In the genomic region with DNA sequence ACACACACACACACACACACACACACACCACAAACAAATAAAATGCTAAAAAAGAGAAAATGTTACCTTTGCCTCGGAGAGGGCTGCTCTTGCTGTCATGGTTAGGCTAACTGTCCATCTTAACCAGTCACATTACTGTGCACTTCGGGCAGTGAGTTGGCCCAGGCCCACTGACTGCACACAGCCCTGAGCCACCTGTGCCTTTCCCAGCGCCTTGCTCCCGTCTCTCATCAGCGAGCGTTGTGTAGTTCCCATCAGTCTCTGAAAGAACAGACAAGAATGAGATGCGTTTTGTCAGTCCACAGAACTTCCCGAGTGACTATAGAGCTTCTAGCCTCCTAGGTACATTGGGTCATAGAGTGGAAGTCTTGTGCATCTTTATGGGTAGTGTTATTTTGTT, we compare ENCODE assay signal across 24 mouse cellular contexts. TPM values are rescaled to one million over a fixed set of nuclear protein-coding genes. Genes with fewer than 3 reads are reported as not detected.
DNase-seq lines count a peak whose midpoint lies in the region; ATAC-seq and TF ChIP-seq lines count a peak whose summit lies in the region.
"Had no signal": no experiment of that assay in that cellular context is flagged by ENCODE, and none has a peak within 500 bp of the region (broad histone marks: within the 10 kb centered on the region; RNA-seq: fewer than 3 reads in every experiment).

No protein-coding gene starts in this region.

- no peak for TF ChIP-seq POLR2A in heart, adult 2 months (IDR thresholded peaks at IDR 0.05; ENCODE audit: insufficient read depth, low read depth, low read length)

- H3K9ac ChIP-seq in heart, embryonic 15.5 days = no peak overlapping the region
- H3K9ac ChIP-seq in heart, embryonic 16.5 days (ENCODE audit: low read length) = no peak overlapping the region
- H3K9ac ChIP-seq in heart, postnatal 0 days (replicated peaks; ENCODE audit: low read depth, low read length) = no peak overlapping the region
- H3K9ac ChIP-seq in heart, adult 2 months (ENCODE audit: low read depth, low read length) = no peak overlapping the region

- ATAC-seq in heart, embryonic 15.5 days (replicated peaks; ENCODE audit: insufficient number of reproducible peaks, insufficient read depth, low FRiP score, low read depth) = no peak
- no peak for ATAC-seq in heart, embryonic 16.5 days (replicated peaks; ENCODE audit: extremely low read depth, insufficient read depth, low FRiP score)
- no peak for ATAC-seq in heart, postnatal 0 days (ENCODE audit: insufficient read depth, low read depth)
- ATAC-seq: activated CD4-positive, CD25-positive, alpha-beta regulatory T cell, adult 4 months; CD4-positive, CD25-positive, alpha-beta regulatory T cell, adult 4 months; Patski had no signal

- peak overlapping the region; percentile 70 for H3K27ac ChIP-seq in heart, embryonic 15.5 days
- peak overlapping the region; percentile 72 for H3K27ac ChIP-seq in heart, embryonic 16.5 days (ENCODE audit: low read length)
- no peak overlapping the region for H3K27ac ChIP-seq in heart, embryonic 10.5 days
- H3K27ac ChIP-seq in heart, postnatal 0 days (ENCODE audit: low read depth) = peak overlapping the region; percentile 62
- H3K27ac ChIP-seq in heart, adult 2 months = no peak overlapping the region; the same call in 1 of the 2 replicates

- peak; percentile 85 for DNase-seq in heart, adult 11 months
- DNase-seq in heart, postnatal 4 days = no peak
- DNase-seq in heart, postnatal 14 days = no peak
- no peak for DNase-seq in heart, embryonic 10.5 days (ENCODE audit: low spot score)
- DNase-seq in heart, postnatal 0 days (ENCODE audit: low spot score) = no peak
- no peak for DNase-seq in heart, adult 2 months
- DNase-seq: adrenal gland, adult 2 months; adrenal gland, adult 8-10 months; adrenal gland, postnatal 10 days; adrenal gland, postnatal 14 days; adrenal gland, postnatal 25 days; adrenal gland, postnatal 36 days; B cell, adult 2 months; cerebellum, adult 11 months; cerebellum, adult 11-12 months had no signal

- no peaks in the 10 kb centered on the region for H3K79me2 ChIP-seq in heart, adult 2 months (replicated peaks; ENCODE audit: control insufficient read depth, insufficient read depth, low read length)

- TF ChIP-seq EP300 in heart, postnatal 0 days (IDR thresholded peaks at IDR 0.05; ENCODE audit: low read depth) = no peak
- no peak for TF ChIP-seq EP300 in heart, adult 2 months (IDR thresholded peaks at IDR 0.05; ENCODE audit: insufficient read depth, low read depth, low read length)

- intact Hi-C loops in heart, postnatal 14 days (cut with DNase I) = no loop called here
- intact Hi-C loops in heart, adult 2 months (cut with DNase I) = no loop called here

- H3K27me3 ChIP-seq in heart, embryonic 15.5 days = no peaks in the 10 kb centered on the region
- H3K27me3 ChIP-seq in heart, embryonic 16.5 days (ENCODE audit: control insufficient read depth, insufficient read depth, low read length) = no peaks in the 10 kb centered on the region
- no peaks in the 10 kb centered on the region for H3K27me3 ChIP-seq in heart, embryonic 10.5 days (ENCODE audit: insufficient read depth, poor library complexity, severe bottlenecking)
- H3K27me3 ChIP-seq in heart, postnatal 0 days (ENCODE audit: control insufficient read depth, insufficient read depth, low read length) = no peaks in the 10 kb centered on the region
- no peaks in the 10 kb centered on the region for H3K27me3 ChIP-seq in heart, adult 2 months (ENCODE audit: control insufficient read depth, insufficient read depth, low read length)
- H3K27me3 ChIP-seq: CH12.LX, Patski had no signal

- no peak overlapping the region for H3K4me2 ChIP-seq in heart, embryonic 15.5 days
- H3K4me2 ChIP-seq in heart, embryonic 16.5 days (ENCODE audit: low read depth, low read length) = no peak overlapping the region
- H3K4me2 ChIP-seq in heart, postnatal 0 days (ENCODE audit: low read depth, low read length) = no peak overlapping the region

- WGBS in heart, embryonic 15.5 days = 91% methylated on average over 8 of the region's 8 CpGs
- WGBS in heart, embryonic 16.5 days = 90% methylated on average over 8 of the region's 8 CpGs
- 86% methylated on average over 8 of the region's 8 CpGs for WGBS in heart, embryonic 10.5 days
- WGBS in heart, postnatal 0 days = 73% methylated on average over 8 of the region's 8 CpGs
- 80% methylated on average over 8 of the region's 8 CpGs for WGBS in heart, adult 2 months

- H3K36me3 ChIP-seq in heart, embryonic 15.5 days = peaks cover 18% of the 10 kb centered on the region
- peaks cover 16% of the 10 kb centered on the region for H3K36me3 ChIP-seq in heart, embryonic 16.5 days (ENCODE audit: control insufficient read depth, insufficient read depth)
- peaks cover 59% of the 10 kb centered on the region for H3K36me3 ChIP-seq in heart, embryonic 10.5 days
- H3K36me3 ChIP-seq in heart, postnatal 0 days (replicated peaks; ENCODE audit: control insufficient read depth, insufficient read depth, low read length) = peaks cover 18% of the 10 kb centered on the region
- H3K36me3 ChIP-seq in heart, adult 2 months (ENCODE audit: control insufficient read depth, insufficient read depth, low read length) = peaks cover 5% of the 10 kb centered on the region

- peaks cover 25% of the 10 kb centered on the region for H3K4me1 ChIP-seq in heart, embryonic 15.5 days (replicated peaks)
- peaks cover 21% of the 10 kb centered on the region for H3K4me1 ChIP-seq in heart, embryonic 16.5 days (ENCODE audit: control insufficient read depth, insufficient read depth, low read length)
- peaks cover 3% of the 10 kb centered on the region; the same call in 1 of the 2 replicates for H3K4me1 ChIP-seq in heart, embryonic 10.5 days
- peaks cover 14% of the 10 kb centered on the region; the same call in 1 of the 2 replicates for H3K4me1 ChIP-seq in heart, postnatal 0 days (ENCODE audit: control insufficient read depth, insufficient read depth)
- peaks cover 3% of the 10 kb centered on the region for H3K4me1 ChIP-seq in heart, adult 2 months (ENCODE audit: control insufficient read depth, insufficient read depth, low read length)

- TF ChIP-seq CTCF in heart, postnatal 0 days (IDR thresholded peaks at IDR 0.05; ENCODE audit: low read depth) = no peak
- TF ChIP-seq CTCF in heart, adult 2 months (IDR thresholded peaks at IDR 0.05) = no peak

- no peak overlapping the region for H3K4me3 ChIP-seq in heart, embryonic 15.5 days
- H3K4me3 ChIP-seq in heart, embryonic 16.5 days (ENCODE audit: low read length) = no peak overlapping the region
- H3K4me3 ChIP-seq in heart, embryonic 10.5 days = no peak overlapping the region
- H3K4me3 ChIP-seq in heart, postnatal 0 days (ENCODE audit: low read depth, low read length) = no peak overlapping the region
- no peak overlapping the region for H3K4me3 ChIP-seq in heart, adult 2 months

- H3K9me3 ChIP-seq in heart, embryonic 15.5 days (replicated peaks) = no peaks in the 10 kb centered on the region
- no peaks in the 10 kb centered on the region for H3K9me3 ChIP-seq in heart, embryonic 16.5 days (replicated peaks; ENCODE audit: control insufficient read depth, low read length)
- no peaks in the 10 kb centered on the region for H3K9me3 ChIP-seq in heart, embryonic 10.5 days
- no peaks in the 10 kb centered on the region for H3K9me3 ChIP-seq in heart, postnatal 0 days (replicated peaks; ENCODE audit: control insufficient read depth, low read length)
- H3K9me3 ChIP-seq: G1E had no signal

RNA-seq across cellular contexts. Expression of a gene that starts 16.4 kb away (rescaled TPM):
- 10 to 100 TPM; 36.4 to 42.8 TPM for total RNA-seq in heart, postnatal 4 days (2021)
- 22.8 and 25.6 TPM in 2 replicates for polyA plus RNA-seq in heart, embryonic 15.5 days (2015; fragmentation: Nextera tagmentation; extraction: Ambion mirVana)
- 10 to 100 TPM; 43.8 to 45.5 TPM for total RNA-seq in heart, postnatal 14 days (2021)
- 26.9 and 28.5 TPM in 2 replicates for polyA plus RNA-seq in heart, embryonic 16.5 days (2015; fragmentation: Nextera tagmentation; extraction: Ambion mirVana)
- polyA plus RNA-seq in heart, embryonic 10.5 days (2016; fragmentation: Nextera tagmentation; extraction: Ambion mirVana) = 24.0 and 28.8 TPM in 2 replicates
- total RNA-seq in heart, postnatal 0 days (2014; rRNA removed; ENCODE audit: low replicate concordance) = 113 and 117 TPM in 2 replicates
- polyA plus RNA-seq in heart, postnatal 0 days (2015; fragmentation: Nextera tagmentation; extraction: Ambion mirVana) = 25.4 and 28.0 TPM in 2 replicates
- 10 to 100 TPM; 33.2 to 37.7 TPM for total RNA-seq in heart, adult 2 months (2021)
- polyA plus RNA-seq in heart, adult 2 months (2012; rRNA removed) = 44.7 and 50.3 TPM in 2 replicates

RNA-seq across cellular contexts. Expression of a gene that starts 16.9 kb away (rescaled TPM):
- 100 to 1,000 TPM in 1 of 2 experiments, 10 to 100 TPM in 1; 94.4 to 103 TPM for total RNA-seq in heart, postnatal 4 days (2021)
- 84.9 and 92.3 TPM in 2 replicates for polyA plus RNA-seq in heart, embryonic 15.5 days (2015; fragmentation: Nextera tagmentation; extraction: Ambion mirVana)
- total RNA-seq in heart, postnatal 14 days (2021) = 10 to 100 TPM; 56.0 to 68.3 TPM
- 90.4 and 90.5 TPM in 2 replicates for polyA plus RNA-seq in heart, embryonic 16.5 days (2015; fragmentation: Nextera tagmentation; extraction: Ambion mirVana)
- 139 and 148 TPM in 2 replicates for polyA plus RNA-seq in heart, embryonic 10.5 days (2016; fragmentation: Nextera tagmentation; extraction: Ambion mirVana)
- total RNA-seq in heart, postnatal 0 days (2014; rRNA removed; ENCODE audit: low replicate concordance) = 10.8 and 10.9 TPM in 2 replicates
- 65.4 and 68.5 TPM in 2 replicates for polyA plus RNA-seq in heart, postnatal 0 days (2015; fragmentation: Nextera tagmentation; extraction: Ambion mirVana)
- total RNA-seq in heart, adult 2 months (2021) = 10 to 100 TPM; 61.1 to 65.8 TPM
- polyA plus RNA-seq in heart, adult 2 months (2012; rRNA removed) = 20.8 and 24.8 TPM in 2 replicates

RNA-seq across cellular contexts. Expression of a gene that starts 25.9 kb away (rescaled TPM):
- total RNA-seq in heart, postnatal 4 days (2021) = 1 to 10 TPM; 1.5 TPM
- 1.7 and 2.2 TPM in 2 replicates for polyA plus RNA-seq in heart, embryonic 15.5 days (2015; fragmentation: Nextera tagmentation; extraction: Ambion mirVana)
- 1 to 10 TPM; 1.3 to 1.5 TPM for total RNA-seq in heart, postnatal 14 days (2021)
- 1.5 and 2.7 TPM in 2 replicates for polyA plus RNA-seq in heart, embryonic 16.5 days (2015; fragmentation: Nextera tagmentation; extraction: Ambion mirVana)
- polyA plus RNA-seq in heart, embryonic 10.5 days (2016; fragmentation: Nextera tagmentation; extraction: Ambion mirVana) = 0.78 and 1.1 TPM in 2 replicates
- 0.23 and 2.9 TPM in 2 replicates for total RNA-seq in heart, postnatal 0 days (2014; rRNA removed; ENCODE audit: low replicate concordance)
- 0.81 and 0.83 TPM in 2 replicates for polyA plus RNA-seq in heart, postnatal 0 days (2015; fragmentation: Nextera tagmentation; extraction: Ambion mirVana)
- total RNA-seq in heart, adult 2 months (2021) = under 1 TPM; 0.66 to 0.84 TPM
- 1.00 and 1.3 TPM in 2 replicates for polyA plus RNA-seq in heart, adult 2 months (2012; rRNA removed)
- total RNA-seq: CH12.LX, MEL had no signal
- polyA plus RNA-seq: G1E had no signal

RNA-seq across cellular contexts. Expression of a gene that starts 27.2 kb away (rescaled TPM):
- under 1 TPM in 1 of 2 experiments, not detected in 1; 0.38 TPM for total RNA-seq in heart, postnatal 4 days (2021)
- 0.48 and 0.86 TPM in 2 replicates for polyA plus RNA-seq in heart, embryonic 15.5 days (2015; fragmentation: Nextera tagmentation; extraction: Ambion mirVana)
- total RNA-seq in heart, postnatal 14 days (2021) = not detected
- polyA plus RNA-seq in heart, embryonic 16.5 days (2015; fragmentation: Nextera tagmentation; extraction: Ambion mirVana) = 0.89 and 2.4 TPM in 2 replicates
- polyA plus RNA-seq in heart, embryonic 10.5 days (2016; fragmentation: Nextera tagmentation; extraction: Ambion mirVana) = 0.27 and 1.9 TPM in 2 replicates
- 0.81 TPM in 1 of 2 replicates, not detected in the other for total RNA-seq in heart, postnatal 0 days (2014; rRNA removed; ENCODE audit: low replicate concordance)
- 0.29 and 0.37 TPM in 2 replicates for polyA plus RNA-seq in heart, postnatal 0 days (2015; fragmentation: Nextera tagmentation; extraction: Ambion mirVana)
- total RNA-seq in heart, adult 2 months (2021) = under 1 TPM in 1 of 2 experiments, not detected in 1; 0.31 TPM
- polyA plus RNA-seq in heart, adult 2 months (2012; rRNA removed) = 0.35 TPM in 1 of 2 replicates, not detected in the other
- total RNA-seq: adrenal gland, adult 2 months; adrenal gland, postnatal 14 days; adrenal gland, postnatal 25 days; adrenal gland, postnatal 36 days; G1E had no signal
- polyA plus RNA-seq: G1E had no signal

RNA-seq across cellular contexts. Expression of a gene that starts 54.9 kb away (rescaled TPM):
- 1 to 10 TPM; 8.4 to 9.3 TPM for total RNA-seq in heart, postnatal 4 days (2021)
- polyA plus RNA-seq in heart, embryonic 15.5 days (2015; fragmentation: Nextera tagmentation; extraction: Ambion mirVana) = 7.5 and 9.5 TPM in 2 replicates
- 10 to 100 TPM in 1 of 2 experiments, 1 to 10 TPM in 1; 8.3 to 10.7 TPM for total RNA-seq in heart, postnatal 14 days (2021)
- polyA plus RNA-seq in heart, embryonic 16.5 days (2015; fragmentation: Nextera tagmentation; extraction: Ambion mirVana) = 9.7 and 11.3 TPM in 2 replicates
- polyA plus RNA-seq in heart, embryonic 10.5 days (2016; fragmentation: Nextera tagmentation; extraction: Ambion mirVana) = 1.4 and 4.9 TPM in 2 replicates
- total RNA-seq in heart, postnatal 0 days (2014; rRNA removed; ENCODE audit: low replicate concordance) = 17.8 and 53.4 TPM in 2 replicates
- 6.7 and 7.6 TPM in 2 replicates for polyA plus RNA-seq in heart, postnatal 0 days (2015; fragmentation: Nextera tagmentation; extraction: Ambion mirVana)
- 1 to 10 TPM; 3.8 to 7.9 TPM for total RNA-seq in heart, adult 2 months (2021)
- 41.9 TPM in 2 replicates for polyA plus RNA-seq in heart, adult 2 months (2012; rRNA removed)
- total RNA-seq: CH12.LX, MEL had no signal
- polyA plus RNA-seq: C2C12, G1E, Patski had no signal

Comparison
In these comparisons a context has a peak if more than half of its experiments do, and no peak if none do; other contexts are left out.
1. H3K27ac ChIP-seq: peak in heart, embryonic 15.5 days (single experiment), heart, embryonic 16.5 days (single experiment) and heart, postnatal 0 days (single experiment); none in heart, embryonic 10.5 days (single experiment) and heart, adult 2 months (single experiment).